Mouse (Mus musculus) CD4-positive, CD25-positive, alpha-beta regulatory T cell, adult 2 months (primary cell): Measurements from ENCODE around the gene Krt16.
A peak's percentile ranks its signal among the peaks of the same experiment; 100 is the strongest.

ENCODE experiments used
- DNase-seq: peaks from one replicate; pipeline ENCODE4 v3.0.0-alpha.2; 2012; ENCODE audit warnings: low read depth, low spot score

Krt16 gene

GRCm38 (mm10) chr11:100248852-100249465 is at the start of gene Krt16:
Gene Krt16, minus strand, starts transcription at chr11:100248902.
- no peak for DNase-seq

GRCm38 (mm10) chr11:100297801-100298200 is 49.1 kb upstream of the Krt16 start:
- peak; percentile 74 for DNase-seq

DNA sequence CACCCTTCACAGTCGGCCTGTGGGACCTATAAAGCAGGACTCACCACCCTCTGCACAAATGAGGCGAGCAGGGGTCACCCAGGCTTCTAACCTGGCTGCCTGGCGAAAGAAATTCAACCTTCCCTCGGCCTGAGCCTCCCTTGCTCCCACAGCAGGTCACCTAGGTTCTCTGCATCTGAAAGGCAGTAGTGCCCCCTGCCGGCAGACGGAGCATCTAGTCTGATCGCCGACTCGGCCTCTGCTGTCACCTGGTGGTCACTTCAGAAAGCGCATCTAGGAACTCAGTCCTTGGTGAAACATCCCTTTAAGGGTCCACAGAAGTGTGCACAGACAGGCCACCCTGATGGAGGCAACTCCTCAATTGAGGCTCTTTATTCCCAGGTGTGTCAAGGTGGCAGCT is 46.6 kb upstream of the Krt16 start:
- DNase-seq: peak; percentile 91

GRCm38 (mm10) chr11:100292884-100293283 is 44.2 kb upstream of the Krt16 start:
- no peak for DNase-seq

- no peak for DNase-seq
These were observed 41.5 kb upstream of the Krt16 start for GRCm38 (mm10) chr11:100290235-100290634.

DNA sequence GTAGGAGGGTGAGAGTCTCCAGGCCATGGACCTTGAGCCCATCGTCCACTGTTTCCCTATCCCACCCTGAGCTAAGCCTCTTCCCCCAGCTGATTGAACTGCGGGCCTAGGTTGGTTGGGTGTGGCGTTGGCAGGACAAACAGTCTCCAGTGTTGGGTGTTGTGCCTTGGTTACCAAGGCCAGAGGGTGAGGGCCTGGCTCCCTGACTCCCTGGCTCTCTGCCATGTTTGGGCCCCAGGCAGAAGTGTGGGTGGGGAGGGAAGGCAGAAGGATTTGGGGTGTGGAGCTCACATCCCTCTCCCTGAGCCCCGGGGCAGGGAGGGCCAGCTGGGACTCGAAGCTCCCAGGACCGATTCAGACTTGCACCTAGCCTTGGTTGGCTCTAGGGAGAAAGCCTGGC is 40.2 kb upstream of the Krt16 start:
- no peak for DNase-seq

GRCm38 (mm10) chr11:100287024-100287423 is 38.3 kb upstream of the Krt16 start:
- DNase-seq: no peak

DNA sequence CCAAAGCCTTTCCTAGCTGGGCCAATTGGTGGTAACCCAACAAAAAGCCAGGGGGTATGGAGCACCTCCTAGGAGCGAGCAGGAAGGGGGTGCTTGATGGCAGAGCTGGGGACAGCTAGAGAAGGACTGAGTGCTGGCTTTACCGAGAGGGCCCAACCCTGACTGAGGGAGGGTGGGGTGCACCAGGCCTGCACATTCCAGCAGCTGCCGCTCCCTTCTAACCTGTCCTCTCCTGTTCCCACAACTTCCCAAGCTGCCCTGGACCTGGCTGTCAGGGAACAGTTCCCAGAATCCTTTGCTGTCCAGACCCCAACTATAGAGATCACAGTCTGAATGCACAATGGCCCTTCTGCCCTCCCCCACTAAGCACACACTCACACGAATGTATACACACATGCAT is 36.3 kb upstream of the Krt16 start:
- no peak for DNase-seq

DNA sequence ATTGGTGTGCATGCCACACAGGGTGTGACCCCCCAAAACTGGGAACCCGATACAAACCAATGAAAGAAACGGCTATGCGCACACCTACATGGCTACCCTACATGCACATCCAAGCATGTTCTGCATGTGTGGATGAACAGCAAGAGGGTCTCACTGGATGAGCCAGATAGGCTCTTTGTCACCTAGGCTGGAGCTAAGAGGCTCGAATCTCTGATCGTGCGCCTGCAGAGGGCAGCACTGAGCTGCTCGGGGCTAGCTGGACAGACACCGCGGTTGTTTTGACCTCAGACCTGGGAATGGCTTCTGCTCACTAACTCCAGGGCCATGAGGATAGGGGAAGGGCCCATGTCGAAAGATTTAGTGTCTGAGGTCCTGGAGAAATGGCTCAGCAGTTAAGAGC is 33.8 kb upstream of the Krt16 start:
- DNase-seq: peak; percentile 79

GRCm38 (mm10) chr11:100281596-100282544 is 33.2 kb upstream of the Krt16 start:
- peak; percentile 87 for DNase-seq

GRCm38 (mm10) chr11:100278759-100279158 is 30.1 kb upstream of the Krt16 start:
- no peak for DNase-seq

- no peak for DNase-seq
These were observed 29.2 kb upstream of the Krt16 start for GRCm38 (mm10) chr11:100277726-100278480.

DNA sequence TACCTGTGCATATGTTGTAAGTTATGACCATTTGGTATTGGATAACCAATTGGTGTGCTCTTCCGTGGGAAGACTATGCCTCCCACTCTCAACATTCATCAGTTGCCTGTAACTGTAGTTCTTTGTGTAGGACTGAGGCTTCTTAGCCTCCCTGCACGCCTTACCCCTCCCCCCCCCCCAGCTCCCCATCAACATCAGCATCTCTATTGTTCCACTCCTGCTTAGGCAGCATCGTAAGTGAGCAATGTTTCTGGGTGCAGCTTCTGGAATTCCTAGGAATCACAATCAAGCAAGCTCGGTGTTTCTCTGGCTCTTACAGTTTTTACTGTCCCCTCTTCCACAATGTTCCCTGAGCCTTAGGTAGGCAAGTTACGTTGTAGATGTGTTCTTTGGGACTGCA is 26.8 kb upstream of the Krt16 start:
- no peak for DNase-seq

DNA sequence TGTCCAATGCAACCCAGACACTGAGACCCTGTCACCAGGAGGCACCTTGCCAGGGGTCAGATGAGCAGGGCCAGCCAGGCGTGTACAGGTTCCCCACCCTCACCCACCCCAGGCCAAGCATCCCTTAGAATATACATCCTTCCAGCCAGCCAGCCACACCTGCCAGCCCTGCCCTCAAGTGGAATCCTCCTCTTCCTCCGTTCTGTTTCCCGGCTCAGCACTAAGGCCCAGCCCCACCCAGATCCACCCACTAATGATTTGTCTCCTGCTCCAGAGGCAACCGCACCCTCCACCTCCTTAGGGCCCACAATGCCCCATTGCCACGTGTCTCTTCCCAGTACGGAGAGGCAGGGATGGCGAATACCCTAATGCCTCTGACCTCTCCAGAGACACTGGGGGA is 26.0 kb upstream of the Krt16 start:
- no peak for DNase-seq

GRCm38 (mm10) chr11:100271878-100272277 is 23.2 kb upstream of the Krt16 start:
- no peak for DNase-seq

DNA sequence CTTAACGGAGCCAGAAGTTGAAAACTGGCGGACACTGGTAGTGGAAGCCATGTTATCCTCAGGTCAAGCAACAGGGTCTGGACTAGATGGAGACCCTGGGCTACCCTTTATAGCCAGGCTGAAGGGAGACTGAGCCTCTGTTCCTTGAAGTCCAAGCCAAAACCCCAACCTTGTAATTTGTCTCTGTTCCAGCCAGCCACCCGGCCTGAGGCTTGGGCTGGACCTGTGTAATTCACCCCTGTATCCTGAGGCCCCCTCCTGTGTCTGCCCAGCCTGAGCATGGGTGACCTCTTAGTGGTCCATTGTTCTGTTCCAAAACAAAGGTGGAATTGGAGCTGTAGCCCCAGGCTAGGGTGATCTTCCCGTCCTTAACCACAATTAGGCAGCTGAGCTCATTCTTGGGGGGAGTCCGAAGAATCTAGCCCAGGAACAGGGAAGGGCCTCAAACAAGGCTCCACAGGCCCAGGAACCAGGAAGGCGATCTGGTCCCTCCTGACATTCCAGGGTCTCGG is 21.2 kb upstream of the Krt16 start, which contains the start of gene Krt42:
Gene Krt42, minus strand, starts transcription at position 51 of the 512 bp plus-strand sequence.
- no peak for DNase-seq

DNA sequence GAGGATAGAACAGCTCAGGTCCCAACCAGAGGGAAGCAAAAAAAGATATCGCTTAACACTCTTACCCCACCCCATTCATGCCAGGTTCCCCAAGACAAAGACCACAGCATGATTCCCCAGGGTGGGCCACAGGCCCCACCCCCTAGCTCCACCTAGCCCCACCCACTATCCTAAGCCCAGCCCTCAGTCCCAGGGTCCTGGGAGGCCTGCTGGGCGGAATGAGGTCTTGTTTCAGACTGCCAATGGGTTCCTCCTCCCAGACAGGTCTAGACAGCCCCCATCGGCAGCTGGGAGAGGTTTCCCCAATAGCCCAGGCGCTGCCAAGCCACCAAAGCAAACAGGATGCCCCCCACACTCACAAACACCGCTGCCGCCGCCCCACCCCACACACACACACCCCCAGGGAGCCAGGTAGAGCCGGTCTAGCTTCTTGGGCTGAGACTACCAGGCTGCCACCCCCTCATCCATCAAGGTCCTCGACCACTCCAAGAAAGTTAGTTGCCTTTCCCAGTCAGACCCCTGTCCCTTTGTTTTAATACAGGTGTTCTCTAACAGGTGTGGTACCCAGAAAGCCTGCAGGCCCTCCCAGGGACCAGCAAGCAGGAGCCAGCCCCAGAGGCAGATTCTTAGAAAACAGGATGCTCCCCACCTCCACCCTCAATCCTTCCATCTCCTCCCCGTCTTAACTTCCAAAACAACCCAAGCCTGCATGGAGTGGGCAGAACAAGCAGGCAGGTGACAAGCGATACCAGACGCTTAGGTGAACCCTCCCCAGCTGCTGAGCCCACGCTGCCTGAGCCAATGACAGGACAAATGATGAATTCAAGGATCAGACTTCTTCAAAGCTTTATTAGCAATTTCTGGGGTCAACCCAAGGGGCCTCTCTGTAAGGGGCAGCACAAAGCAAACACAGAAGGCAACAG is 13.6 kb upstream of the Krt16 start:
- no peak for DNase-seq

DNA sequence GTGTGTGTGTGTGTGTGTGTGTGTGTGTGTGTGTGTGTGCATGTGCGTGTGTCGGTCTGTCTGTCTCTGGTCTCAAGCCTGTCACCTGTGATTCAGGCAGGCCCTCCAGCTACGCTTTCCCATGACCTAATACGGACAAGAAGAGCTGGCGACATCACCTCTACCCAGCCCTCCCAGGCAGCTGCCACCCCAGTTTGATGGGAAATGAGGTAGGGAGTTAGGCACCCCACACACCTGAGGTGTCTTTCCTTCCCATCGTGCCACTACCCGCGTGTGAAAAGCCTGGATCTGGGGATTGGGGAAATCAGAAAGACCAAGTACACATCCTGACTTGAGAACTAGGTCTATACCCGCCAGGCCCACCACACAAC is 12.5 kb upstream of the Krt16 start:
- no peak for DNase-seq

- no peak for DNase-seq
These were observed 12.0 kb upstream of the Krt16 start, which contains the start of gene Krt17 for GRCm38 (mm10) chr11:100260514-100261234. Gene Krt17, minus strand, starts transcription at chr11:100261029.

- no peak for DNase-seq
These were observed 10.4 kb upstream of the Krt16 start for GRCm38 (mm10) chr11:100259079-100259478.
